Mouse (Mus musculus) myocyte (in vitro differentiated cells): ENCODE data around the gene Tmem170. TPM values are rescaled to one million over a fixed set of nuclear protein-coding genes. Genes with fewer than 3 reads are reported as not detected.
A peak's percentile ranks its signal among the peaks of the same experiment; 100 is the strongest.

Experiments used
- H3K27me3 ChIP-seq: one replicate; pipeline ENCODE4 v1.6.1; 2011; ENCODE audit not compliant: control insufficient read depth, insufficient read depth, insufficient read length
- H3K36me3 ChIP-seq: one replicate; pipeline ENCODE4 v1.6.1; 2011; ENCODE audit not compliant: control insufficient read depth, insufficient read depth
- H3K4me2 ChIP-seq: one replicate; pipeline ENCODE4 v1.6.1; 2011; ENCODE audit warnings: low read depth, control low read depth
- H3K4me3 ChIP-seq: one replicate; pipeline ENCODE4 v1.5.1; 2011; ENCODE audit warnings: mild to moderate bottlenecking, control low read depth, moderate library complexity
- H3K79me2 ChIP-seq: one replicate; pipeline ENCODE4 v1.6.1; 2011; ENCODE audit not compliant: control insufficient read depth, insufficient read depth
- H3ac ChIP-seq: one replicate; pipeline ENCODE4 v1.6.1; 2011; ENCODE audit not compliant: control insufficient read depth, insufficient read length
- CEBPB ChIP-seq: IDR thresholded peaks from 2 replicates; pipeline ENCODE4 v1.6.1; 2011; ENCODE audit warnings: mild to moderate bottlenecking, moderate library complexity; ENCODE audit not compliant: poor library complexity, insufficient read depth, severe bottlenecking
- E2F4 ChIP-seq: IDR thresholded peaks from one replicate; pipeline ENCODE4 v1.6.1; 2011; ENCODE audit warnings: mild to moderate bottlenecking, control low read depth, moderate library complexity; ENCODE audit not compliant: insufficient read depth
- MAX ChIP-seq: IDR thresholded peaks from one replicate; pipeline ENCODE4 v1.6.1; 2011; ENCODE audit warnings: low read depth, mild to moderate bottlenecking, control low read depth
- MYOD1 ChIP-seq, 3 experiments: IDR thresholded peaks; one replicate each; pipeline ENCODE4 v1.6.1; 2011; ENCODE audit warnings: control low read depth in 2 of 3, low read depth in 2 of 3, mild to moderate bottlenecking in 2 of 3, moderate library complexity in 1 of 3; ENCODE audit not compliant: insufficient read length in 2 of 3, control insufficient read depth in 1 of 3
- MYOG ChIP-seq, 3 experiments: IDR thresholded peaks; one replicate each; pipeline ENCODE4 v1.6.1; 2011; ENCODE audit warnings: control low read depth in 2 of 3, low read depth in 2 of 3, mild to moderate bottlenecking in 2 of 3; ENCODE audit not compliant: insufficient read length in 2 of 3, control insufficient read depth in 1 of 3, insufficient read depth in 1 of 3
- POLR2A ChIP-seq: IDR thresholded peaks from one replicate; pipeline ENCODE4 v1.6.1; 2011; ENCODE audit warnings: low read depth, mild to moderate bottlenecking, control low read depth, moderate library complexity; ENCODE audit not compliant: insufficient read length
- POLR2AphosphoS2 ChIP-seq: IDR thresholded peaks from one replicate; pipeline ENCODE4 v1.6.1; 2011; ENCODE audit warnings: low read depth, control low read depth; ENCODE audit not compliant: insufficient read length
- REST ChIP-seq: IDR thresholded peaks from one replicate; pipeline ENCODE4 v1.6.1; 2011; ENCODE audit warnings: mild to moderate bottlenecking, control low read depth, moderate library complexity; ENCODE audit not compliant: insufficient read depth, insufficient read length
- SRF ChIP-seq: IDR thresholded peaks from one replicate; pipeline ENCODE4 v1.6.1; 2011; ENCODE audit warnings: low read depth; ENCODE audit not compliant: control insufficient read depth, insufficient read length
- TCF12 ChIP-seq: IDR thresholded peaks from one replicate; pipeline ENCODE4 v1.6.1; 2011; ENCODE audit warnings: mild to moderate bottlenecking, control low read depth; ENCODE audit not compliant: poor library complexity, insufficient read depth, severe bottlenecking
- TCF3 ChIP-seq: IDR thresholded peaks from one replicate; pipeline ENCODE4 v1.6.1; 2011; ENCODE audit warnings: low read depth, control low read depth; ENCODE audit not compliant: insufficient read length
- USF1 ChIP-seq: IDR thresholded peaks from one replicate; pipeline ENCODE4 v1.6.1; 2011; ENCODE audit warnings: low read depth, mild to moderate bottlenecking, control low read depth, moderate library complexity
- polyA plus RNA-seq: library from polyadenylated mRNA; unstranded; fragments of >200 nt; fragmentation: generic; extraction: Trizol; gene quantifications from one replicate; pipeline ENCODE4 v1.2.1, GENCODE M21; 2012; ENCODE audit warnings: missing spikeins

Tmem170 gene
- polyA plus RNA-seq, 1 experiment = 0.92 TPM

GRCm38 (mm10) chr8:111887479-111887878 lies 10.9 kb upstream of the Tmem170 start:
- Histone ChIP-seq H3K79me2 (no peaks in the 10 kb centered on the region), H3ac (no peak overlapping the region), H3K4me2 (no peak overlapping the region), H3K4me3 (no peak overlapping the region), H3K27me3 (peaks cover 14% of the 10 kb centered on the region), H3K36me3 (no peaks in the 10 kb centered on the region)
- TF ChIP-seq POLR2A (no peak), POLR2AphosphoS2 (no peak), MYOG (IDR thresholded peaks at IDR 0.05; ENCODE audit: control insufficient read depth in 1 of 3, insufficient read depth in 1 of 3, insufficient read length in 2 of 3, low read depth in 2 of 3) (no peak), E2F4 (no peak), CEBPB (no peak), USF1 (no peak), TCF12 (no peak), SRF (no peak), MAX (no peak), TCF3 (no peak), REST (no peak), MYOD1 (IDR thresholded peaks at IDR 0.05; ENCODE audit: control insufficient read depth in 1 of 3, insufficient read length in 2 of 3, low read depth in 2 of 3) (no peak)

GRCm38 (mm10) chr8:111883615-111884014 lies 7.1 kb upstream of the Tmem170 start:
- no peak overlapping the region for H3K4me2 ChIP-seq
- no peak overlapping the region for H3ac ChIP-seq

GRCm38 (mm10) chr8:111881591-111881990 lies 5.0 kb upstream of the Tmem170 start:
- Histone ChIP-seq H3K27me3 (no peaks in the 10 kb centered on the region), H3ac (no peak overlapping the region), H3K4me3 (no peak overlapping the region), H3K4me2 (no peak overlapping the region), H3K36me3 (no peaks in the 10 kb centered on the region), H3K79me2 (no peaks in the 10 kb centered on the region)
- TF ChIP-seq POLR2A (no peak), E2F4 (no peak), TCF3 (no peak)

More at GRCm38 (mm10) chr8:111883615-111884014, 7.1 kb upstream of the Tmem170 start:
- H3K36me3 ChIP-seq = no peaks in the 10 kb centered on the region
- H3K79me2 ChIP-seq = no peaks in the 10 kb centered on the region
- no peak for TF ChIP-seq REST
- TF ChIP-seq USF1 = no peak
- no peak for TF ChIP-seq TCF3
- TF ChIP-seq CEBPB = no peak
- no peak for TF ChIP-seq POLR2AphosphoS2
- no peak for TF ChIP-seq E2F4
- H3K27me3 ChIP-seq = no peaks in the 10 kb centered on the region
- no peak overlapping the region for H3K4me3 ChIP-seq

GRCm38 (mm10) chr8:111877711-111878110 lies 1.2 kb upstream of the Tmem170 start:
- H3K27me3 ChIP-seq = no peaks in the 10 kb centered on the region
- TF ChIP-seq REST = no peak
- H3K4me3 ChIP-seq = no peak overlapping the region

GRCm38 (mm10) chr8:111875758-111876157 lies 792 bp downstream of the Tmem170 start:
- peak overlapping the region; percentile 80 for H3K4me2 ChIP-seq
- H3ac ChIP-seq = peak overlapping the region; percentile 1

More at GRCm38 (mm10) chr8:111877711-111878110, 1.2 kb upstream of the Tmem170 start:
- Histone ChIP-seq H3K79me2 (no peaks in the 10 kb centered on the region), H3ac (no peak overlapping the region), H3K4me2 (no peak overlapping the region), H3K36me3 (no peaks in the 10 kb centered on the region)

GRCm38 (mm10) chr8:111871278-111871677 lies 5.3 kb downstream of the Tmem170 start:
- no peaks in the 10 kb centered on the region for H3K27me3 ChIP-seq
- H3K79me2 ChIP-seq = no peaks in the 10 kb centered on the region
- no peak for TF ChIP-seq TCF3
- H3K36me3 ChIP-seq = no peaks in the 10 kb centered on the region
- no peak overlapping the region for H3K4me3 ChIP-seq
- H3ac ChIP-seq = no peak overlapping the region
- H3K4me2 ChIP-seq = no peak overlapping the region

More at GRCm38 (mm10) chr8:111875758-111876157, 792 bp downstream of the Tmem170 start:
- TF ChIP-seq MAX (no peak), E2F4 (no peak), REST (no peak), SRF (no peak), POLR2A (no peak), POLR2AphosphoS2 (no peak)
- Histone ChIP-seq H3K27me3 (no peaks in the 10 kb centered on the region), H3K36me3 (no peaks in the 10 kb centered on the region), H3K4me3 (peak overlapping the region; percentile 35), H3K79me2 (no peaks in the 10 kb centered on the region)
